In the genomic region with DNA sequence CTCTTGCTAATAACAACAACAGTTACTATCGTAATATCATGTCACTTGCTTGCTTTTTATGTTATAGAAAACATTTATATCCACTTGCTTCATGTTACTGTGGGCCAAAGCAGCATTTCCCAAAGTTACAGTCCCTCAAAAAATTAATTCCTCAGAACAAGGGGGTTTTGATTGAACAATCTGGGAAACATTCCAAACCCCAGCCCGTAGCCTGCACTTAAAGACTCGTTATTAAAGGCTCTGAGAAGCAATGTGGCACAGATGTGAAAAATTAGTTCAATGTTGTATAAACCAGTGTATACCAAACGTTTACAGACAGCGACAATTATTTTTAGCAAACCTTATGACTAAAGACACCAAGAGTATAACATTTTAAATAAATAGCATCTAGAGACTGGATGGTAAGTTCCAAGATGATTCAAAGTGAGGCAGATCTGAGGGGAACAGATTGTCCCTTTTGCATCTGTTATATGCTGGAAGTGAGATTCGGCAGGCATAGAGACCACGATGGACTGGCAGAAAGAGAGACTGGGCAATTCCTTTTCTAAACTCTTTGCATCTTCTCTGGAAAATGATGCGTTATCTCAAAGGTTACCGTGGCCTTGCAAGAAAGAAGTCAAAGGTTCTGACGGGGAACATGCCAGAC, we compare ENCODE assay signal across 32 mouse cellular contexts. TPM values are rescaled to one million over a fixed set of nuclear protein-coding genes. Genes with fewer than 3 reads are reported as not detected.
A peak's percentile ranks its signal among the peaks of the same experiment; 100 is the strongest.
DNase-seq lines count a peak whose midpoint lies in the region; ATAC-seq and TF ChIP-seq lines count a peak whose summit lies in the region.
"Had no signal": no experiment of that assay in that cellular context is flagged by ENCODE, and none has a peak within 500 bp of the region (broad histone marks: within the 10 kb centered on the region; RNA-seq: fewer than 3 reads in every experiment).

No protein-coding gene starts in this region.

- H3K27ac ChIP-seq in limb, embryonic 13.5 days = peak overlapping the region; percentile 67; the same call in 1 of the 2 replicates
- H3K27ac ChIP-seq: hindbrain, embryonic 10.5 days; layer of hippocampus, adult 2 months; midbrain, embryonic 12.5 days; neural tube, embryonic 12.5 days had no signal

- no peak overlapping the region for H3K4me3 ChIP-seq in limb, embryonic 13.5 days
- H3K4me3 ChIP-seq: hindbrain, embryonic 10.5 days; layer of hippocampus, adult 2 months; midbrain, embryonic 12.5 days; neural tube, embryonic 12.5 days had no signal

- H3K27me3 ChIP-seq in limb, embryonic 13.5 days = peaks cover 6% of the 10 kb centered on the region; the same call in 1 of the 2 replicates
- H3K27me3 ChIP-seq: CH12.LX; neural tube, embryonic 12.5 days had no signal

- no peak for TF ChIP-seq CTCF in brain, embryonic 14.5 days (IDR thresholded peaks at IDR 0.05; ENCODE audit: borderline replicate concordance, extremely low read depth, insufficient read depth, insufficient read length)

- no peak overlapping the region for H3K4me2 ChIP-seq in limb, embryonic 13.5 days (replicated peaks)
- H3K4me2 ChIP-seq: heart, embryonic 11.5 days; liver, embryonic 11.5 days; midbrain, embryonic 12.5 days; neural tube, embryonic 12.5 days had no signal

- WGBS in limb, embryonic 13.5 days = 36% methylated on average over 10 of the region's 10 CpGs

- H3K4me1 ChIP-seq in limb, embryonic 13.5 days = peaks cover 15% of the 10 kb centered on the region
- H3K4me1 ChIP-seq: hindbrain, embryonic 10.5 days; midbrain, embryonic 12.5 days; neural tube, embryonic 12.5 days had no signal

- H3K36me3 ChIP-seq in limb, embryonic 13.5 days = no peaks in the 10 kb centered on the region
- H3K36me3 ChIP-seq: G1E; hindbrain, embryonic 10.5 days; midbrain, embryonic 12.5 days; neural tube, embryonic 12.5 days had no signal

- no peak overlapping the region for H3K9ac ChIP-seq in limb, embryonic 13.5 days
- H3K9ac ChIP-seq: liver, postnatal 0 days; midbrain, embryonic 12.5 days; neural tube, embryonic 12.5 days had no signal

- peak; percentile 55; the same call in 1 of the 2 replicates for ATAC-seq in frontal cortex, adult (ENCODE audit: low TSS enrichment)
- peak; percentile 59; the same call in 1 of the 2 replicates for ATAC-seq in limb, embryonic 13.5 days (ENCODE audit: low FRiP score, low read depth)
- ATAC-seq: hindbrain, embryonic 16.5 days; intestine, embryonic 16.5 days; liver, postnatal 0 days had no signal

- no peak for DNase-seq in frontal cortex, postnatal 14 days (ENCODE audit: low spot score in 2 of 2)
- peak; percentile 27 for DNase-seq in MN1 (ENCODE audit: low spot score)
- DNase-seq in brain, embryonic 14.5 days (ENCODE audit: low read depth) = peak; percentile 59
- no peak for DNase-seq in cerebellum, adult 18-20 months
- no peak for DNase-seq in layer of hippocampus, adult 9-10 months (ENCODE audit: low spot score)
- DNase-seq: adrenal gland, postnatal 10 days; B cell, adult 2 months; cerebellum, adult 9-11 months; kidney, adult 9 months; kidney, postnatal 14 days; layer of hippocampus, postnatal 36 days; liver, postnatal 0 days; lung, postnatal 10 days; retina, postnatal 1 day; right cerebral cortex, postnatal 25 days; spleen, adult 18-20 months; thymus, postnatal 14 days had no signal

- TF ChIP-seq POLR2A in brain, embryonic 14.5 days (IDR thresholded peaks at IDR 0.05; ENCODE audit: borderline replicate concordance, extremely low read depth, insufficient read depth, insufficient read length, poor library complexity, severe bottlenecking) = no peak

- no peaks in the 10 kb centered on the region for H3K9me3 ChIP-seq in limb, embryonic 13.5 days
- H3K9me3 ChIP-seq: hindbrain, embryonic 10.5 days; midbrain, embryonic 12.5 days; neural tube, embryonic 12.5 days had no signal

RNA-seq across cellular contexts. Expression of gene Pax3, which starts 35.1 kb away (rescaled TPM):
- 4.8 and 10.6 TPM in 2 replicates for polyA plus RNA-seq in brain, embryonic 14.5 days (2012; rRNA removed)
- 0.95 and 1.1 TPM in 2 replicates for polyA plus RNA-seq in limb, embryonic 13.5 days (2015; fragmentation: Nextera tagmentation; extraction: Ambion mirVana)
- polyA plus RNA-seq: cortical plate, adult 2 months; frontal cortex, adult 2 months; gonadal fat pad, adult 2 months; intestine, embryonic 16.5 days; liver, postnatal 0 days had no signal

Comparison
In these comparisons a context has a peak if more than half of its experiments do, and no peak if none do; other contexts are left out.
1. DNase-seq: peak in MN1 (single experiment) and brain, embryonic 14.5 days (single experiment); none in frontal cortex, postnatal 14 days (0 of 2), cerebellum, adult 18-20 months (0 of 2) and layer of hippocampus, adult 9-10 months (single experiment).